Mouse (Mus musculus): Measurements from ENCODE around the gene Slc45a2. TPM values are rescaled to one million over a fixed set of nuclear protein-coding genes. Genes with fewer than 3 reads are reported as not detected.
"Not testable (repeated sequence)": the region's sequence is repeated elsewhere in the genome, so short reads cannot be mapped to it uniquely, and the experiment has no call there.

The Slc45a2 gene
- polyA plus RNA-seq, 1 experiment: not detected

- Histone ChIP-seq H3K27ac (ENCODE audit: insufficient read depth, low read length) (no peak overlapping the region), H3K4me1 (ENCODE audit: control insufficient read depth, insufficient read depth, low read length) (no peaks in the 10 kb centered on the region), H3K4me3 (ENCODE audit: insufficient read depth, low read length) (no peak overlapping the region)
- TF ChIP-seq POLR2A (IDR thresholded peaks at IDR 0.05; ENCODE audit: low read depth, low read length) (no peak), CTCF (IDR thresholded peaks at IDR 0.05; ENCODE audit: borderline replicate concordance, insufficient read depth, low read length) (no peak)
These were observed 37.9 kb upstream of the Slc45a2 start for GRCm38 (mm10) chr15:10962601-10963000.

DNA sequence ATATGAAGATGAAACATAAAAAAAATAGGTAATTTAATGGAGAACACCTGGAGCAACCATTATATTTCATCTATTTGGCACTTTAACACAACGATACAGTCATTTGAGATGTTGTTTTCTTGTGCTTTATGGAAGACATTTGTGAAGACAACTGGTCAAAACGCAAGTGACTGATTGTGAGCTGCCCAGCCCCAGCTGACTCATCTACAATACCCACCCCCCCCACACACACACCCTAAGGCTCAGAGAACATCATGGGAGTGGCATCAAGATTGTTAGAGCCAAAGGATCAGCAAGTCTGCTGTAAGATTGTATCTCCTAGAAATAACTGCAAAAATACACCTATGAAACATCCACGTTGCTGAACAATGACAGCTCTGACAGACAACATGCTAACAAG is 31.1 kb upstream of the Slc45a2 start:
- no peaks in the 10 kb centered on the region for H3K4me1 ChIP-seq (ENCODE audit: control insufficient read depth, insufficient read depth, low read length)
- H3K4me3 ChIP-seq (ENCODE audit: insufficient read depth, low read length): no peak overlapping the region
- TF ChIP-seq CTCF (IDR thresholded peaks at IDR 0.05; ENCODE audit: borderline replicate concordance, insufficient read depth, low read length) (no peak), POLR2A (IDR thresholded peaks at IDR 0.05; ENCODE audit: low read depth, low read length) (no peak)
- no peak overlapping the region for H3K27ac ChIP-seq (ENCODE audit: insufficient read depth, low read length)

DNA sequence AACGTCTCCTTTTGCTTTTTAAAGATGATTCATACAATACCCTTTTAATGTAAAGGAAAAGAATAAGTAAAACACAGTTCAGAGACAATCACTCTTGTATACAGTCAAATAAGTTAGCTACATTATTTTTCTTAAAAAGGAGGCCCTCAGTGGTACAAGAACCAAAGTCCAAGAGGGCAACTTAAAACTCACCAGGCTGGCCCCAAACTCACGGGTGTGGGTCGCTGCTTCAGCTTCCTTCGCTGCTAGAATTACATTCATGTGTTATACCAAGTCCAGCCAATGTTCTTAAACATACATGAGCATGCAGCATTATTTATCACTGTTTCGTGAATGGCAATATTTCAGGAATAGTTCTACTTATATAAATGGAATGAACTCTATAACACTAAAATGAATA is 29.7 kb upstream of the Slc45a2 start:
- H3K27ac ChIP-seq (ENCODE audit: insufficient read depth, low read length): no peak overlapping the region
- no peak for TF ChIP-seq CTCF (IDR thresholded peaks at IDR 0.05; ENCODE audit: borderline replicate concordance, insufficient read depth, low read length)
- no peak for TF ChIP-seq POLR2A (IDR thresholded peaks at IDR 0.05; ENCODE audit: low read depth, low read length)

DNA sequence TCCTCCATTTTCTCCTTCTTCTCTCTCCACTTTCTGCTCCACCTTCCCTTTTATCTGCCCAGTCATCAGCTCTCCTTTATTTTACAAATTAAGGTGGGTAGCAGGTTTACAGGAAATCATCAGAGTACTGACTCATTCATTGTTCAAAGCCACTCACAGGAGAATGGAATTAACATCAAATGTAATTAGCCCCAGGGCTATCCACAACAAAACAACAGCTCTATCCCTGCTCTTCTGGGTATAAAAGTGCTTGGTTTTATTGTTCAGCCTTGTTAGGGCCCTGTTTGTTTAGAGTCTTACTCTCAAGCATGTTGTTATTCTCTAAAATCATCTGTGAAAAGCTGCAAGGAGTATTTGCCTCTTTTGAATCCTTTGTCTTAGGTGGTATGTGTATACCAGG is 23.4 kb upstream of the Slc45a2 start:
- Histone ChIP-seq H3K27ac (ENCODE audit: insufficient read depth, low read length) (no peak overlapping the region), H3K4me1 (ENCODE audit: control insufficient read depth, insufficient read depth, low read length) (peaks cover 2% of the 10 kb centered on the region), H3K4me3 (ENCODE audit: insufficient read depth, low read length) (no peak overlapping the region)
- no peak for TF ChIP-seq POLR2A (IDR thresholded peaks at IDR 0.05; ENCODE audit: low read depth, low read length)
- no peak for TF ChIP-seq CTCF (IDR thresholded peaks at IDR 0.05; ENCODE audit: borderline replicate concordance, insufficient read depth, low read length)

More for the DNA sequence above, 29.7 kb upstream of the Slc45a2 start:
- Histone ChIP-seq H3K4me1 (ENCODE audit: control insufficient read depth, insufficient read depth, low read length) (peaks cover 2% of the 10 kb centered on the region; the same call in 1 of the 2 replicates), H3K4me3 (ENCODE audit: insufficient read depth, low read length) (no peak overlapping the region)

GRCm38 (mm10) chr15:10980712-10981111 is 19.8 kb upstream of the Slc45a2 start:
- Histone ChIP-seq H3K4me1 (ENCODE audit: control insufficient read depth, insufficient read depth, low read length) (peaks cover 5% of the 10 kb centered on the region; the same call in 1 of the 2 replicates), H3K4me3 (ENCODE audit: insufficient read depth, low read length) (no peak overlapping the region), H3K27ac (ENCODE audit: insufficient read depth, low read length) (peak overlapping the region; percentile 47)
- TF ChIP-seq CTCF (IDR thresholded peaks at IDR 0.05; ENCODE audit: borderline replicate concordance, insufficient read depth, low read length): no peak
- TF ChIP-seq POLR2A (IDR thresholded peaks at IDR 0.05; ENCODE audit: low read depth, low read length): no peak

DNA sequence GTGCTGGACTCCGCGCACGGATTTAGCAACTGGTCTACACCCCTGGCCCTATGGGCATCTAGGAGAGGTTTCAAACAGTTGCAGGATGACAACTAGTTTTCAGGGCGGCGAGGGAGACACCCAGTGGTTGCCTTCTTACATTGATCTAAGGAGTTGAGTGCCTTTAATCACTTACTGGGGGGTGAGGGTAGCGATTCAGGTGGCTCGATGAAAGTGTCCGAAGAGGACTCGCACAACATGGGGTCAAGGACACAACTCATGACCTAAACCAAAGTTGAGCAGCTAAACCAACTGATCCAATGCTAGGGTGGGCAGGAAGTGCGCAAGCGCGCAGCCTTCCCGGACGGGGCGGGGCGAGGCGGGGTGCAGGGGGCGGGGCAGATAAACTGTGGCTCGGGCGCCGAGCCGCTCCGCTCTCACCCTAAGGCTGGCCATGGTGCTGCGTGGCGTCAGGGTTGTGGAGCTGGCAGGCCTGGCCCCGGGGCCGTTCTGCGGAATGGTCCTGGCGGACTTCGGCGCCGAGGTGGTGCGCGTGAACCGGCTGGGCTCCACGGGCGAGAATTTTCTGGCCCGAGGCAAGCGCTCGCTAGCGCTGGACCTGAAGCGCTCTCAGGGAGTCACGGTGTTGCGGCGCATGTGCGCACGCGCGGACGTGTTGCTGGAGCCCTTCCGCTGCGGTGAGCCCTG is 19.0 kb upstream of the Slc45a2 start, which contains the start of gene Amacr:
Gene Amacr (plus strand): TSS at position 380 of the 687 bp plus-strand sequence.
- TF ChIP-seq POLR2A (IDR thresholded peaks at IDR 0.05; ENCODE audit: low read depth, low read length) (peak; percentile 92; the same call in 1 of the 2 replicates), CTCF (IDR thresholded peaks at IDR 0.05; ENCODE audit: borderline replicate concordance, insufficient read depth, low read length) (no peak)
- Histone ChIP-seq H3K27ac (ENCODE audit: insufficient read depth, low read length) (peak within 1 kb of the TSS; percentile 91), H3K4me3 (ENCODE audit: insufficient read depth, low read length) (peak within 1 kb of the TSS; percentile 58), H3K4me1 (ENCODE audit: control insufficient read depth, insufficient read depth, low read length) (peaks cover 5% of the 10 kb centered on the region; the same call in 1 of the 2 replicates)

GRCm38 (mm10) chr15:10982064-10982435 is 18.5 kb upstream of the Slc45a2 start:
- H3K4me1 ChIP-seq (ENCODE audit: control insufficient read depth, insufficient read depth, low read length): peaks cover 5% of the 10 kb centered on the region; the same call in 1 of the 2 replicates
- TF ChIP-seq CTCF (IDR thresholded peaks at IDR 0.05; ENCODE audit: borderline replicate concordance, insufficient read depth, low read length) (no peak), POLR2A (IDR thresholded peaks at IDR 0.05; ENCODE audit: low read depth, low read length) (no peak)
- H3K27ac ChIP-seq (ENCODE audit: insufficient read depth, low read length): peak overlapping the region; percentile 91; the same call in 1 of the 2 replicates
- H3K4me3 ChIP-seq (ENCODE audit: insufficient read depth, low read length): peak overlapping the region; percentile 58

DNA sequence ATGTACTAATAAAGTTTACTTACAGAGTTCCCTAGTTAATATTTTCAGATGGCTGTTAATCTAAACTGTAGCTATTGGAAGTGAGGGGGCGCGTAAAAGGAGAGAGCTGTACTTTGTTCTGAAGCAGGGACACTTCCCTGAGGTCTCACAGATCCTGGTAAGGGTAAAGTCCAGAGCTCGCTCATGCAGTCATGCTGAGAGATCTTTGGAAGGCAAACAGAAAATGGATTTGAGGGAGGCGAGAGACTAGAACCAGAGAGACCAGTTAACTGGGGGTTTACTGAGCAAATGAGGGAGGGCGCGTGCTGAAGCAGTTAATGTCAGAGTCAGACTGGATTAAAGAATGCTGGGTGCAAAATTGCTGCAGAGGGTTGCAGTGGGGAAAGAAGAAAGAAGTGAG is 14.8 kb upstream of the Slc45a2 start:
- no peak overlapping the region for H3K27ac ChIP-seq (ENCODE audit: insufficient read depth, low read length)
- no peak overlapping the region for H3K4me3 ChIP-seq (ENCODE audit: insufficient read depth, low read length)
- H3K4me1 ChIP-seq (ENCODE audit: control insufficient read depth, insufficient read depth, low read length): peaks cover 5% of the 10 kb centered on the region; the same call in 1 of the 2 replicates
- TF ChIP-seq CTCF (IDR thresholded peaks at IDR 0.05; ENCODE audit: borderline replicate concordance, insufficient read depth, low read length): no peak
- TF ChIP-seq POLR2A (IDR thresholded peaks at IDR 0.05; ENCODE audit: low read depth, low read length): no peak

- not testable (repeated sequence) for H3K4me1 ChIP-seq (ENCODE audit: control insufficient read depth, insufficient read depth, low read length); H3K4me3 ChIP-seq (ENCODE audit: insufficient read depth, low read length); H3K27ac ChIP-seq (ENCODE audit: insufficient read depth, low read length)
These were observed 14.0 kb upstream of the Slc45a2 start for GRCm38 (mm10) chr15:10986477-10986876.

GRCm38 (mm10) chr15:10990411-10990810 is 10.1 kb upstream of the Slc45a2 start:
- TF ChIP-seq CTCF (IDR thresholded peaks at IDR 0.05; ENCODE audit: borderline replicate concordance, insufficient read depth, low read length) (no peak), POLR2A (IDR thresholded peaks at IDR 0.05; ENCODE audit: low read depth, low read length) (no peak)
- Histone ChIP-seq H3K4me3 (ENCODE audit: insufficient read depth, low read length) (no peak overlapping the region), H3K27ac (ENCODE audit: insufficient read depth, low read length) (no peak overlapping the region), H3K4me1 (ENCODE audit: control insufficient read depth, insufficient read depth, low read length) (no peaks in the 10 kb centered on the region)

Data from embryonic fibroblast, embryonic 13.5 days (primary cell).